Mouse (Mus musculus) G1E-ER4 (cell line): ENCODE measurements around the gene Tlr2. TPM values are rescaled to one million over a fixed set of nuclear protein-coding genes. Genes with fewer than 3 reads are reported as not detected.

ENCODE experiments used
- GATA1 ChIP-seq: IDR thresholded peaks from one replicate; pipeline ENCODE4 v1.8.0; 2012; ENCODE audit warnings: low read length, inconsistent platforms
- polyA plus RNA-seq: library from polyadenylated mRNA; stranded (reverse); fragments of >175 nt; gene quantifications from 2 replicates; pipeline ENCODE4 v1.2.3, GENCODE M21; 2012

Tlr2 gene
- polyA plus RNA-seq, result not detected in 2 replicates

DNA sequence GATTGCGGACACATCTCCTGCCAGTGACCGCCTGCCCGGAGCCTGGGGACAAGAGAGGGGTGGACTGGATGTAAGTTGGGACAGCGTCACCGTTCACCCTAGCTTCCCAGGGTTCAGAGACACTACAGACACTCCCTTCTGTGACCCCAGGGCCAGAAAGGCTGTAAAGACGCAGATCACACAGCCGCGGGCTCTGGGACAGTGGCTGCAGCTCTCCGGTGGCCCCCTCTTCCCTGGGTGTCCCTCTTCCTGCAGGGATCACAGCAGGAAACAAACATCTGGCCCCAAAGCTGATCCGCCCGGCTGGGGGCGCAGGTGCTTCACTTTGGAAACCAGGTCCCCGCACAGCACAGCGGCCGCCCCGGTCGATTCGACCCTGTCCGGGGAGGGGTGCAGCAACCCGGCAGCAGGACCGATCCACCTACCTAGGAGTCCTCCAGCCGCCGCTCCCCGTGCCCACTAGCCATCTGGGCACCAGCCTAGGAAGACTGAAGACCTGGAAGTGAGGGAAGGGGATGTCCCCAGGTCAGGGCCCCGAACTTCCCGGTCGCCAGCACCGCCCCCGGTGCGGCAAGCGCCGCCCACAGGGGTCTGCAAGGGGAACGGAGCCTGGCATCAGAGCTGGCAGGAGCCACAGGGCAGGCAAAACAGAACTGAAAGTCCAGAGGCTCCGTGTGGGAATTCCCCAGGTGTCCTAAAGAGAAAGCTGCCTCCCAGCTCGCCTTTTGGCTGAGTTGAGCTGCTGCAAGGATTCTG lies at the start of gene Tlr2:
Gene Tlr2, minus strand, starts transcription at position 673 of the 756 bp plus-strand sequence.
- TF ChIP-seq GATA1, result no peak

DNA sequence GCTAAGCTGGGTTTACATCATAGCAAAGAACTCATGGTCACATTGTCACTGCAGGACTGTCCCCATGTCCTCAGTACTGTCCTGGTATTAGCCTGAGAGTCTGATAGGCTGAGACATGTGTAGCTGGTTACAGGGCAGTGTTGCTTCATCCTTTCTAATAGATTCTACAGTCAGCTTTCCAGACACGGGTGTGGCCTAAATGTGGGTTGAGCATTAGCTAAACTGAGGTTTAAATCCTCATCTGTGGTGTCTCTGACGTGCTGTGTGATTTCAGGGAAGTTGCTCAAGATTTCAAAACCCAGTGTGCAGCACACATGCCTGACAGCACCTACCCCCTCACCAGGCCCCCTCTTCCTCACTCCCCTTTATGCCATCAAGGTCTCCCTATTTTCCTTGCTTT lies 43.6 kb upstream of the Tlr2 start:
- TF ChIP-seq GATA1, result no peak

- TF ChIP-seq GATA1, result no peak
These were observed 37.2 kb upstream of the Tlr2 start for GRCm38 (mm10) chr3:83878801-83879200.

- TF ChIP-seq GATA1, result no peak
These were observed 34.7 kb upstream of the Tlr2 start for GRCm38 (mm10) chr3:83876299-83876698.

DNA sequence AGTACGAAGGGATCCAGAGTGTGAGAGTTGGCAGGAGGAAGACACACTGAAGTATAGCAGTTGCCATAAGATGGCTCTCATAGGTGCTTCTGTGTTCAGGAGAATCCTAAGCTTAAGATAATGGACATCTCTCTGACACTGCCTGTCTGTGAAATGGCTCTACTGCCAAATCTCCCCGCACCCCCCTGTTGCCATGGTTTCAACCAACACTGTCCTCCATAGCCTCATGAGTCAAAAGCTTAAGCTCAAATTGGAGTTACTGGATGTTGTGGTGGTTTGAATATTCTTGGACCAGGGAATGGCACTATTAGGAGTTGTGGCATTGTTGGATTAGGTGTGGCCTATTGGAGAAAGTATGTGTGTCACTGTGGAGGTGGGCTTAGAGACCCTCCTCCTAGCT lies 28.2 kb upstream of the Tlr2 start:
- no peak for TF ChIP-seq GATA1

- no peak for TF ChIP-seq GATA1
These were observed 23.6 kb upstream of the Tlr2 start for GRCm38 (mm10) chr3:83865216-83865615.

DNA sequence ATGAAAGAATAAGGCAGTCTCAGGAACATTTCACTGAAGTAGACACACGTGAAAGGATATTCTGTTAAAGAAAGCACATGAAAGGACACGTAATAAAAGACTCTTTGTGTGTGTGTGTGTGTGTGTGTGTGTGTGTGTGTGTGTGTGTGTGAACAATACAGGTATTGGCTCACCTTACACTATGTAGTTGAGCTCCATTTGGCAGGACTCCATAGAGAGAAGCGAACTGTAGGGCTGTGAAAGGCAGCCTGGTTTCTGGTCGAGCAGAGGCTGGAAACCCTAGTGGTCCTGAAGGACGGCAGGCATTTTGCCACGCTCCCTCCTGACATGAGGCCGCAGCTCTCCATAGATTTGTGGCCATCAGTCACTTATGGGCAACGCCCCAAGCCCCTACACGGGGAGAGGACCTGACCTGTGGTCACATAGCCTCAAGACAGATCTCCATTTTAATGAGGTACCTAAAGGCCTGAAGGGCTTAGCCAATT lies 22.5 kb upstream of the Tlr2 start:
- no peak for TF ChIP-seq GATA1

GRCm38 (mm10) chr3:83862956-83863355 lies 21.4 kb upstream of the Tlr2 start:
- TF ChIP-seq GATA1, result no peak

DNA sequence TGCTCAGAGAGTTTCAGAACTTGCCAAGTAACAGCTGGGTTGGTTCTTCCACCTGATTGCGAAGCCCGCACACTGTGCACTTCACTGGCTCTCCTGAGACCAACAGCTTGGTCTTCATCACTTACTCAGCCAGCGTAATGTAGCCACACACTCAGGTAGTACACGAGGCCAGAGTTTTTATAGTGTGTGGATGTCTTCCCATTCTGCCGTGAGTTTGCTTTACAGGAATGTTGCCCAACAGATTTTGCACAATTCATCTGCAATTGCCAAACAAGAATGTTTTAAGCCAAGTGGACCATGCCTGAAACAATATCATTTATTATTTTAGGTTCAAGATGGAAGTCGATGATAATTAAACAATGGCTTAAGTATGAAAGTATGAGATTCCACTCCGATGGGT lies 18.0 kb upstream of the Tlr2 start:
- no peak for TF ChIP-seq GATA1

- TF ChIP-seq GATA1, result no peak
These were observed 17.5 kb upstream of the Tlr2 start for GRCm38 (mm10) chr3:83859071-83859470.

- no peak for TF ChIP-seq GATA1
These were observed 16.1 kb upstream of the Tlr2 start for GRCm38 (mm10) chr3:83857621-83858020.

DNA sequence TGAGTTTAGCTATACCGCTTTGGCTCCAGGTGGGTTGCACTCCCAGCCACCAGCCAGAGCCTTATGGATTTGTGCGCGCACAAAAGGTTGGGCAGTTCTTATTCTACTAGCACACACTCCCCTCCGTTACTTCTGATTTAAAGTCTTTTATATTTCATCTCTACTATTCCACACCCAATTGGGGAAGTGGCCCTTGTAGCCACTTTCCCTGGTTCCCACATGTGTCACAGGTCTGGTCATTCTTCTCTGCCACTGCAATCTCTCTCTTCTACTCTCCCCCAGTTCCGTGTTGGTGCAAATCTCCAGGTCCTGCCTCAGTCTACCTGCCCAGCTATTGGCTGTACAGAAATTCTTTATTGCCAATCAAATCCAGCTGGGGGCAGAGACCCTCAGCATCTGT lies 14.1 kb upstream of the Tlr2 start:
- no peak for TF ChIP-seq GATA1

GRCm38 (mm10) chr3:83849341-83849740 lies 7.8 kb upstream of the Tlr2 start:
- TF ChIP-seq GATA1, result no peak

DNA sequence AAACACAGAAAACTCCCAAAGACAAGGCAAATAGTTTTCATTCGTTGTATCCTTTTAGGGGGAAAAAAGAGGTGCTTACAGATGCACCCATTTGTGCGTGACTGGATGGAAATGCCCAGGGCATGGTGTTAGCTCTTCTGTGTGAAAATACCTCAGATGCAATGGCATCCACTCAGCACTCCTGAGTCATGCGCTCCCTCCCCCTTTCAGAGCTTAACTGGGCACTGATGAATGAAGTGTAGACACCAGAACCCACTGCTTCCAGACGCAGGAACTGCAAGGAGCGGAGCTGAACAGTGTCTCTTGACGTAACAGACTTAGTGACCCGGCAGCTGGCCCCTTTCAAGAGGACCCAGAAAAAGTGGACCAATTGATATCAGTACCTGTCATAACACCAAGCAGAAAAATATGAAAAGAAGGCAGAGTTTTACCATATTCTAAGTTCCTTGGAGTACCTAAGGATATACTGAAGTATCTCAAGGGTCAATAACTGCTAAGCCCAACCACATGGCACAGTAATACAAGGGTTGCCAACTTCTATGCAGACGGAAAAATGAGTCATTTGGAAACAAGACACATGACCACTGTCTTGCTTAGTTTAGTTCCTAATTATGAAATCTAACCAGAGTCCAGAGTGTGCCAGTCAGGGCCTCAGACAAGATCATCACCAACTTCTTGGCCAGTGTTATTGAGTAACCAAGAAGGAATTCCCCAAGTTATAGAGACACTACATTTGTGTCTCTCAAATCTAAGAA lies 3.4 kb upstream of the Tlr2 start:
- no peak for TF ChIP-seq GATA1

- no peak for TF ChIP-seq GATA1
These were observed 2.1 kb downstream of the Tlr2 start for GRCm38 (mm10) chr3:83839477-83839876.

GRCm38 (mm10) chr3:83836685-83837084 lies 4.9 kb downstream of the Tlr2 start:
- no peak for TF ChIP-seq GATA1

- TF ChIP-seq GATA1, result no peak
These were observed 13.4 kb downstream of the Tlr2 start for GRCm38 (mm10) chr3:83828145-83828611.
